Mouse (Mus musculus): ENCODE measurements around the gene Myh9.
A peak's percentile ranks its signal among the peaks of the same experiment; 100 is the strongest.

Gene Myh9

GRCm38 (mm10) chr15:77784039-77784824 lies 57.7 kb downstream of the Myh9 start:
- no peak for DNase-seq

GRCm38 (mm10) chr15:77782449-77783014 lies 59.4 kb downstream of the Myh9 start:
- DNase-seq = peak; percentile 64 to 68

- peak; percentile 91 to 92 for DNase-seq
Measured at GRCm38 (mm10) chr15:77775186-77775963, 66.6 kb downstream of the Myh9 start.

- DNase-seq = no peak
Measured at GRCm38 (mm10) chr15:77774303-77774702, 67.7 kb downstream of the Myh9 start.

GRCm38 (mm10) chr15:77773099-77773915 lies 68.7 kb downstream of the Myh9 start:
- no peak for DNase-seq

- no peak for DNase-seq
Measured at GRCm38 (mm10) chr15:77770942-77771341, 71.0 kb downstream of the Myh9 start.

GRCm38 (mm10) chr15:77770341-77770740 lies 71.6 kb downstream of the Myh9 start:
- DNase-seq = no peak

GRCm38 (mm10) chr15:77766981-77767380 lies 75.0 kb downstream of the Myh9 start:
- no peak for DNase-seq

GRCm38 (mm10) chr15:77765484-77766093 lies 76.4 kb downstream of the Myh9 start:
- no peak for DNase-seq

GRCm38 (mm10) chr15:77764391-77765006 lies 77.5 kb downstream of the Myh9 start:
- DNase-seq = no peak

GRCm38 (mm10) chr15:77763702-77764101 lies 78.3 kb downstream of the Myh9 start:
- DNase-seq = no peak

- DNase-seq = no peak
Measured at GRCm38 (mm10) chr15:77763050-77763449, 78.9 kb downstream of the Myh9 start.

- peak; percentile 66 to 67 for DNase-seq
Measured at GRCm38 (mm10) chr15:77761561-77762380, 80.2 kb downstream of the Myh9 start.

GRCm38 (mm10) chr15:77761083-77761482 lies 80.9 kb downstream of the Myh9 start:
- DNase-seq = no peak

GRCm38 (mm10) chr15:77760037-77760436 lies 81.9 kb downstream of the Myh9 start:
- no peak for DNase-seq

GRCm38 (mm10) chr15:77757586-77758226 lies 84.3 kb downstream of the Myh9 start:
- DNase-seq = no peak

- DNase-seq = peak; percentile 69 to 72
Measured at GRCm38 (mm10) chr15:77756848-77757247, 85.1 kb downstream of the Myh9 start, which contains the start of gene Apol8. TSS of gene Apol8 (minus strand) at chr15:77757003.

- DNase-seq = no peak
Measured at GRCm38 (mm10) chr15:77756081-77756480, 85.9 kb downstream of the Myh9 start.

- no peak for DNase-seq
Measured at GRCm38 (mm10) chr15:77755132-77755531, 86.8 kb downstream of the Myh9 start.

- no peak for DNase-seq
Measured at GRCm38 (mm10) chr15:77752443-77752842, 89.5 kb downstream of the Myh9 start.
